In the genomic region with DNA sequence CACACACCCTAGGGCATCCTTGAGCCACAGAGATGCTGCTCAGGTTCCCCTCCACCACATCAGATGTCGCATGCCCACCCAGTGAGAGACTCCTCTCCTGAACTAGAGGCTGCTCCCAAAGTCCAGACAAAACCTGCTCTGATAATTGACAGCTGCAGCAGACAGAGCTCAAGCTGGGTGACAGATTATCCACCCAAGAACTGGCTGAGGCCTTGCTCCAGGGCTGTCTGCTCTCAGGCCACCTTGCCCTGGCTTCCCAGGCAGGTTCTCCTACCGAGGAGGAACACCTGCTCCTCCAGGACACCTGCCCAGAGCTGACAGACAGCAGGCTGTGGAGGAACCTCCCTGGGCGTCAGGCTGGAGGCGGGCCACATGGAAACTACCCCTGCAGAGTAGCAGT, we compare ENCODE assay signal across 10 mouse cellular contexts. TPM values are rescaled to one million over a fixed set of nuclear protein-coding genes. Genes with fewer than 3 reads are reported as not detected.
A peak's percentile ranks its signal among the peaks of the same experiment; 100 is the strongest.
DNase-seq lines count a peak whose midpoint lies in the region; ATAC-seq and TF ChIP-seq lines count a peak whose summit lies in the region.
"Had no signal": no experiment of that assay in that cellular context is flagged by ENCODE, and none has a peak within 500 bp of the region (broad histone marks: within the 10 kb centered on the region; RNA-seq: fewer than 3 reads in every experiment).

No protein-coding gene starts in this region.

- ATAC-seq in embryonic facial prominence, embryonic 11.5 days (replicated peaks; ENCODE audit: insufficient number of reproducible peaks, low FRiP score, low TSS enrichment, low read depth): 0 out of 2 replicates have a peak, but pooled peaks have one; percentile 27
- ATAC-seq in hindbrain, embryonic 13.5 days (ENCODE audit: low FRiP score): peak; percentile 37; the same call in 1 of the 2 replicates
- ATAC-seq in hindbrain, embryonic 12.5 days (ENCODE audit: low FRiP score): no peak
- ATAC-seq: liver, embryonic 12.5 days had no signal

- no peak overlapping the region for H3K4me2 ChIP-seq in embryonic facial prominence, embryonic 11.5 days (ENCODE audit: low read depth, low read length)
- H3K4me2 ChIP-seq in hindbrain, embryonic 13.5 days: no peak overlapping the region
- no peak overlapping the region for H3K4me2 ChIP-seq in hindbrain, embryonic 12.5 days (replicated peaks)
- H3K4me2 ChIP-seq: liver, embryonic 12.5 days had no signal

- H3K4me3 ChIP-seq in embryonic facial prominence, embryonic 11.5 days (ENCODE audit: low read depth, low read length): no peak overlapping the region
- H3K4me3 ChIP-seq in embryonic facial prominence, embryonic 10.5 days: no peak overlapping the region
- H3K4me3 ChIP-seq in hindbrain, embryonic 13.5 days: no peak overlapping the region
- no peak overlapping the region for H3K4me3 ChIP-seq in hindbrain, embryonic 12.5 days
- H3K4me3 ChIP-seq in testis, adult 2 months (ENCODE audit: control insufficient read depth, low read depth, low read length): no peak overlapping the region
- H3K4me3 ChIP-seq: erythroblast, embryonic 14.5 days; liver, embryonic 12.5 days had no signal

- H3K27ac ChIP-seq in embryonic facial prominence, embryonic 11.5 days (replicated peaks; ENCODE audit: low read depth, low read length): no peak overlapping the region
- no peak overlapping the region for H3K27ac ChIP-seq in embryonic facial prominence, embryonic 10.5 days (replicated peaks)
- H3K27ac ChIP-seq in hindbrain, embryonic 13.5 days: peak overlapping the region; percentile 18; the same call in 1 of the 2 replicates
- no peak overlapping the region for H3K27ac ChIP-seq in hindbrain, embryonic 12.5 days
- H3K27ac ChIP-seq in testis, adult 2 months (ENCODE audit: control insufficient read depth, insufficient read depth, low read depth, low read length): peak overlapping the region; percentile 25; the same call in 1 of the 2 replicates

- DNase-seq in embryonic facial prominence, embryonic 11.5 days (ENCODE audit: low spot score): no peak
- DNase-seq in embryonic facial prominence, embryonic 10.5 days (ENCODE audit: low spot score): no peak
- no peak for DNase-seq in testis, postnatal 14 days (ENCODE audit: low spot score)
- no peak for DNase-seq in spleen, postnatal 4 days (ENCODE audit: low spot score in 2 of 2)
- DNase-seq in yolk sac, embryonic 10.5 days (ENCODE audit: low spot score): no peak

- no peak for TF ChIP-seq CTCF in testis, adult 2 months (IDR thresholded peaks at IDR 0.05; ENCODE audit: control insufficient read depth, insufficient read depth, insufficient replicate concordance, low read depth, low read length)

- no peak for TF ChIP-seq POLR2A in testis, adult 2 months (IDR thresholded peaks at IDR 0.05; ENCODE audit: control insufficient read depth, low read depth, low read length)

- H3K4me1 ChIP-seq in embryonic facial prominence, embryonic 11.5 days (ENCODE audit: control insufficient read depth, insufficient read depth, low read length): no peaks in the 10 kb centered on the region
- H3K4me1 ChIP-seq in embryonic facial prominence, embryonic 10.5 days: peaks cover 50% of the 10 kb centered on the region
- peaks cover 50% of the 10 kb centered on the region for H3K4me1 ChIP-seq in hindbrain, embryonic 13.5 days (replicated peaks)
- H3K4me1 ChIP-seq in hindbrain, embryonic 12.5 days: peaks cover 45% of the 10 kb centered on the region
- peaks cover 2% of the 10 kb centered on the region for H3K4me1 ChIP-seq in testis, adult 2 months (ENCODE audit: control insufficient read depth, insufficient read depth, low read length)

- no peaks in the 10 kb centered on the region for H3K9me3 ChIP-seq in embryonic facial prominence, embryonic 11.5 days (replicated peaks; ENCODE audit: control insufficient read depth, low read length)
- no peaks in the 10 kb centered on the region for H3K9me3 ChIP-seq in embryonic facial prominence, embryonic 10.5 days
- no peaks in the 10 kb centered on the region for H3K9me3 ChIP-seq in hindbrain, embryonic 13.5 days
- no peaks in the 10 kb centered on the region for H3K9me3 ChIP-seq in hindbrain, embryonic 12.5 days (replicated peaks)
- H3K9me3 ChIP-seq: liver, embryonic 12.5 days had no signal

- H3K9ac ChIP-seq in embryonic facial prominence, embryonic 11.5 days (replicated peaks; ENCODE audit: low read length): no peak overlapping the region
- 0 out of 2 replicates have a peak overlapping the region, but pooled peaks have one; percentile 13 for H3K9ac ChIP-seq in hindbrain, embryonic 13.5 days
- H3K9ac ChIP-seq in hindbrain, embryonic 12.5 days: no peak overlapping the region
- H3K9ac ChIP-seq: liver, embryonic 12.5 days had no signal

- no peaks in the 10 kb centered on the region for H3K36me3 ChIP-seq in embryonic facial prominence, embryonic 11.5 days (replicated peaks; ENCODE audit: control insufficient read depth, insufficient read depth, low read depth, low read length)
- H3K36me3 ChIP-seq in embryonic facial prominence, embryonic 10.5 days (replicated peaks): 0 out of 2 replicates have a peak, but pooled peaks cover 5% of the 10 kb centered on the region
- H3K36me3 ChIP-seq in hindbrain, embryonic 13.5 days: no peaks in the 10 kb centered on the region
- no peaks in the 10 kb centered on the region for H3K36me3 ChIP-seq in hindbrain, embryonic 12.5 days
- no peaks in the 10 kb centered on the region for H3K36me3 ChIP-seq in testis, adult 2 months (ENCODE audit: control insufficient read depth, insufficient read depth, low read length)
- H3K36me3 ChIP-seq: liver, embryonic 12.5 days had no signal

- whole genome bisulfite sequencing in embryonic facial prominence, embryonic 11.5 days: 42% methylated on average over 4 of the region's 4 CpGs
- 52% methylated on average over 4 of the region's 4 CpGs for WGBS in embryonic facial prominence, embryonic 10.5 days
- 41% methylated on average over 4 of the region's 4 CpGs for WGBS in hindbrain, embryonic 13.5 days
- WGBS in hindbrain, embryonic 12.5 days: 47% methylated on average over 4 of the region's 4 CpGs

- no peaks in the 10 kb centered on the region for H3K27me3 ChIP-seq in embryonic facial prominence, embryonic 11.5 days (ENCODE audit: control insufficient read depth, insufficient read depth, low read length)
- no peaks in the 10 kb centered on the region for H3K27me3 ChIP-seq in embryonic facial prominence, embryonic 10.5 days (replicated peaks; ENCODE audit: low read depth, poor library complexity, severe bottlenecking)
- no peaks in the 10 kb centered on the region for H3K27me3 ChIP-seq in hindbrain, embryonic 13.5 days
- H3K27me3 ChIP-seq in hindbrain, embryonic 12.5 days: no peaks in the 10 kb centered on the region
- no peaks in the 10 kb centered on the region for H3K27me3 ChIP-seq in testis, adult 2 months (ENCODE audit: control insufficient read depth, insufficient read depth, low read length)

RNA-seq across cellular contexts. Expression of a gene that starts 7.6 kb away (rescaled TPM):
- 25.9 and 27.6 TPM in 2 replicates for polyA plus RNA-seq in embryonic facial prominence, embryonic 11.5 days (2014; fragmentation: Nextera tagmentation; extraction: Ambion mirVana)
- 14.5 and 15.0 TPM in 2 replicates for polyA plus RNA-seq in embryonic facial prominence, embryonic 10.5 days (2016; fragmentation: Nextera tagmentation; extraction: Ambion mirVana)
- polyA plus RNA-seq in hindbrain, embryonic 13.5 days (2015; fragmentation: Nextera tagmentation; extraction: Ambion mirVana): 9.7 and 10.4 TPM in 2 replicates
- polyA plus RNA-seq in hindbrain, embryonic 12.5 days (2016; fragmentation: Nextera tagmentation; extraction: Ambion mirVana): 21.3 and 23.2 TPM in 2 replicates
- 9.8 and 11.3 TPM in 2 replicates for polyA plus RNA-seq in testis, adult 2 months (2012; rRNA removed)

Comparison
In these comparisons a context has a peak if more than half of its experiments do, and no peak if none do; other contexts are left out.
1. H3K27ac ChIP-seq: peak in hindbrain, embryonic 13.5 days (single experiment) and testis, adult 2 months (single experiment); none in embryonic facial prominence, embryonic 11.5 days (single experiment), embryonic facial prominence, embryonic 10.5 days (single experiment) and hindbrain, embryonic 12.5 days (single experiment).